Mouse (Mus musculus) erythroblast, embryonic 14.5 days (primary cell): ENCODE results near the gene Cacna2d1.

Experiments
- GATA1 ChIP-seq: IDR thresholded peaks from 2 replicates; pipeline ENCODE4 v1.6.1; 2012; ENCODE audit warnings: low read length, inconsistent platforms, mixed read lengths
- TAL1 ChIP-seq: IDR thresholded peaks from 3 replicates; pipeline ENCODE4 v1.6.1; 2012; ENCODE audit warnings: low read length, inconsistent platforms, mixed read lengths

- TF ChIP-seq TAL1, result no peak
- no peak for TF ChIP-seq GATA1
Measured at GRCm38 (mm10) chr5:16101820-16102219, 167.3 kb downstream of the Cacna2d1 start.
